Mouse (Mus musculus): ENCODE data around the gene Olfr561.

Gene Olfr561

GRCm38 (mm10) chr7:102770921-102771320, at the start of gene Olfr561:
Gene Olfr561 (plus strand): TSS chr7:102771221.
- DNase-seq (ENCODE audit: low read depth): no peak

GRCm38 (mm10) chr7:102727391-102727790, 43.6 kb upstream of the Olfr561 start, which contains the start of gene Olfr559:
Gene Olfr559 (minus strand): TSS chr7:102727491.
- no peak for DNase-seq (ENCODE audit: low read depth)

GRCm38 (mm10) chr7:102733793-102734192, 37.2 kb upstream of the Olfr561 start:
- no peak for DNase-seq (ENCODE audit: low read depth)

- DNase-seq (ENCODE audit: low read depth): no peak
Measured at GRCm38 (mm10) chr7:102737705-102738104, 33.3 kb upstream of the Olfr561 start.

- no peak for DNase-seq (ENCODE audit: low read depth)
Measured at GRCm38 (mm10) chr7:102752086-102752485, 18.9 kb upstream of the Olfr561 start.

GRCm38 (mm10) chr7:102759266-102759665, 11.8 kb upstream of the Olfr561 start, which contains the start of the genes Olfr560 and Olfr78:
Gene Olfr560 (minus strand): TSS chr7:102759366.
Gene Olfr78 (minus strand): TSS chr7:102759471.
- no peak for DNase-seq (ENCODE audit: low read depth)

- no peak for DNase-seq (ENCODE audit: low read depth)
Measured at GRCm38 (mm10) chr7:102803180-102803579, 32.2 kb downstream of the Olfr561 start, which contains the start of gene Olfr564. Gene Olfr564 (plus strand): TSS chr7:102803480.

All from c-Kit-positive CD71-positive TER-119-negative erythroid progenitor cells, embryonic 14.5 days (primary cell).